Mouse (Mus musculus) kidney, embryonic 16.5 days (tissue): Measurements from ENCODE around the gene Znhit2. TPM values are rescaled to one million over a fixed set of nuclear protein-coding genes. Genes with fewer than 3 reads are reported as not detected.

Experiments
- ATAC-seq: fragments of 200-750 bp; cut with Nextera tagmentation; 2 replicates; pipeline ENCODE4 v1.8.0; 2017; ENCODE audit warnings: moderate TSS enrichment; ENCODE audit not compliant: low FRiP score, low TSS enrichment
- H3K27ac ChIP-seq: fragments of 300-500 bp; sonication (generic); 2 replicates; pipeline ENCODE4 v1.5.1; 2014; ENCODE audit warnings: low read length
- H3K27me3 ChIP-seq: fragments of 300-500 bp; sonication (generic); 2 replicates; pipeline ENCODE4 v1.6.1; 2014; ENCODE audit warnings: low read length, control low read depth, mixed read lengths; ENCODE audit not compliant: insufficient read depth
- H3K36me3 ChIP-seq: fragments of 300-500 bp; sonication (generic); 2 replicates; pipeline ENCODE4 v1.6.1; 2014; ENCODE audit warnings: low read length, control low read depth, mixed read lengths; ENCODE audit not compliant: insufficient read depth
- H3K4me1 ChIP-seq: fragments of 300-500 bp; sonication (generic); 2 replicates; pipeline ENCODE4 v1.6.1; 2014; ENCODE audit warnings: low read length, control low read depth, mixed read lengths; ENCODE audit not compliant: insufficient read depth
- H3K4me2 ChIP-seq: fragments of 300-500 bp; sonication (generic); replicated peaks from 2 replicates; pipeline ENCODE4 v1.6.1; 2014; ENCODE audit warnings: low read depth, low read length
- H3K4me3 ChIP-seq: fragments of 300-500 bp; sonication (generic); 2 replicates; pipeline ENCODE4 v1.5.1; 2014; ENCODE audit warnings: mild to moderate bottlenecking, low read length
- H3K9ac ChIP-seq: fragments of 300-500 bp; sonication (generic); replicated peaks from 2 replicates; pipeline ENCODE4 v1.6.1; 2014; ENCODE audit warnings: low read length
- H3K9me3 ChIP-seq: fragments of 300-500 bp; sonication (generic); 2 replicates; pipeline ENCODE4 v1.6.1; 2016; ENCODE audit warnings: low read length, control low read depth
- WGBS: fragments of 180-500 bp; shearing (Covaris S2); extraction: QIAGEN DNeasy Blood & Tissue Kit; methylation state at CpG from one replicate; pipeline ENCODE4 v1.1.7; 2014; 5-methylcytosine and 5-hydroxymethylcytosine counted together
- polyA plus RNA-seq: library from polyadenylated mRNA; unstranded; fragments of >200 nt; fragmentation: Nextera tagmentation; extraction: Ambion mirVana; gene quantifications from 2 replicates; pipeline ENCODE4 v1.2.1, GENCODE M21; 2015

The Znhit2 gene
- polyA plus RNA-seq, 1 experiment from 2014 or later = 37.7 TPM

DNA sequence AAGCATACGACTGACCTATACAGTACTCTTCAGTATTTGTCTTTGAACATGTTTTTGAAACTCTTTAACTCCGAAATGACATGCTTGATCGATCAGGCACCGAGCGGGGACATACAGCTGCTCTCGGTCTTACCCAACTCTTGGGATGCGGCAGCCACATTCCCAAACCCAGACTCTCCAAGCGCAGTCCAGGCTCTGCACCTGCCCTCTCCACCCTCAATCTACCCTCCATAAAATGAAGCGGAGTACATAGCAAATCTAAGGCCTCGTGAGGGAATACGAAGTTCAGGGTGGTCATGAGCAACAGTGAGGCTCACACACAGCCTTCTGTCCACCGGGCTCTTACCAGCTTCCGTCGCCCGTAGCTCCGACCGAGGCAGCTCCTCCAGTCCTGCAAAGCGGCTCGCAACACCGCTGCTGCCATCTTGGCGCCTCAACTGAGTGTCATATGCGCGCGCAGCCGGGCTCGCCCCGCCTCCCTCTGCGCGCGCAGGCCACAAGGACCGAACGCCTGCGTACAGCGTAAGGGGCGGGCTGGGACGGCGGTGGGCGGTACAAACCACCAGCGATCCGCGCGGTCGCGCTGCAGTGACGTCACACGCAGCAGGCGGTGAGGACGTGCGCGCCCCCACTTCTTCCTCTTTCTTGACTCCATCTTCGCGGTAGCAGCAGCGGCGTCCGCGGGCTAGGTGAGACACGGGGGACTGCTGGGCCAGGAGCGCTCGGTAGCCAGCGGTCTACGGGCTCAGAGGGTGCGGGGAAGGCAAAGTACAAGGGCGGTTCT, 3.5 kb upstream of the Znhit2 start, which contains the start of the genes Mrpl49 and Fau:
Gene Mrpl49 (minus strand): TSS at position 473 of the 784 bp plus-strand sequence.
Gene Fau (plus strand): TSS at position 532 of the 784 bp plus-strand sequence.
- Histone ChIP-seq H3K4me3 (peak within 1 kb of the TSS; percentile 97), H3K4me1 (peaks cover 33% of the 10 kb centered on the region), H3K4me2 (peak within 1 kb of the TSS; percentile 88), H3K36me3 (peaks cover 40% of the 10 kb centered on the region), H3K9ac (peak within 1 kb of the TSS; percentile 91), H3K9me3 (no peaks in the 10 kb centered on the region), H3K27me3 (no peaks in the 10 kb centered on the region), H3K27ac (peak within 1 kb of the TSS; percentile 75)
- under 1% methylated on average over 55 of the region's 63 CpGs for WGBS
- peak; percentile 88 for ATAC-seq

DNA sequence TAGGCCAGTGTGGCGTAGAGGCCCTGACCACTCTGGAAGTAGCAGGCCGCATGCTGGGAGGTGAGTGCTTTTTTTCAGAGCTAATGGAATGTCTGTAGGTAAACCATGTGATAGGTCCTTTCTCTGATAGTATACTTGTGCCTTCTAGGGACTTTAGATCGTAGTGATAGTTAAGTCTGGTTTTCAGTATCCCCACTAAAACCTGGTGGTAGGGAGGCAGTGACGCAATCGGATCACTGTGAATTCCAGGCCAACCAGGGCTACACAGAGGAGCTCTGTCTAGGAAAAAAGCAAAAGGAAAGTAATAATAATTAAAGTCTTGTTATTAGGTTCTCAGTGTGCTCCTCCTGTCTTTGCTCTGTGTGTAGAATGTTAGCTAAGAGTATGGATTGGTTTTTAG, 2.5 kb upstream of the Znhit2 start:
- Histone ChIP-seq H3K4me1 (peaks cover 40% of the 10 kb centered on the region), H3K27me3 (no peaks in the 10 kb centered on the region), H3K4me3 (peak overlapping the region; percentile 97), H3K36me3 (peaks cover 30% of the 10 kb centered on the region), H3K4me2 (peak overlapping the region; percentile 85), H3K9me3 (no peaks in the 10 kb centered on the region), H3K9ac (peak overlapping the region; percentile 88), H3K27ac (0 out of 2 replicates have a peak overlapping the region, but pooled peaks have one; percentile 64)
- ATAC-seq = no peak
- WGBS = 34% methylated on average over 5 of the region's 5 CpGs

GRCm38 (mm10) chr19:6058966-6059365, 2.0 kb upstream of the Znhit2 start:
- peak overlapping the region; percentile 88 for H3K9ac ChIP-seq
- 75% methylated on average over 5 of the region's 5 CpGs for WGBS
- no peak overlapping the region for H3K27ac ChIP-seq

DNA sequence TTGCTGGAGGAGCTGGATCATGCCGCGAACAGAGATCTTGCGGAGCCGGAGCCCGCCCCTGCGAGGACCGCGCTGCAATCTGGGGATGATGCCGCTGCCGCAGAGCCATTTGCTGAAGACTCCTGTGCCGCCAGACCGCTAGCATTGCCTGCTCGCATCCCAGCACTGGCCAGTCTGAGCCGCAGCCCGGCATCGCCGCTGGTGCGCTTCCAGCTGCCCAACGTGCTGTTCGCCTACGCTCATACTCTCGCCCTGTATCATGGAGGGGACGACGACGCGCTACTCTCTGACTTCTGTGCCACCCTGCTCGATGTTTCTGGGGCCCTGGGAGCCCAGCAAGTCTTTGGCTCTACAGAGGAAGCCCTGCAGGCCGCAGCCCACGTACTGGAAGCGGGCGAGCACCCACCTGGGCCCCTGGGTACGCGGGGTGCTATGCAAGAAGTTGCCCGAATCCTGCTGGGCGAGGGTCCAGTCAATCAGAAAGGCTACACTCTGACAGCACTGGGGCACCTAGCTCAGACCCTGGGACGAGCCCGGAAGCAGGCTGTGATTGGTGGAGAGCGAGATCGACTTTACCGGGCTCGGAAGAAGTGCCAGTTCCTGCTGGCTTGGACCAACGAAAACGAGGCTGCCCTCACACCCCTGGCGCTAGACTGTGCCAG, 780 bp downstream of the Znhit2 start:
- Histone ChIP-seq H3K4me1 (peaks cover 35% of the 10 kb centered on the region), H3K9me3 (no peaks in the 10 kb centered on the region), H3K9ac (peak overlapping the region; percentile 97), H3K27ac (peak overlapping the region; percentile 97), H3K4me3 (peak overlapping the region; percentile 94), H3K27me3 (no peaks in the 10 kb centered on the region), H3K36me3 (peaks cover 10% of the 10 kb centered on the region), H3K4me2 (peak overlapping the region; percentile 100)
- peak; percentile 5; the same call in 1 of the 2 replicates for ATAC-seq
- WGBS = under 1% methylated on average over 44 of the region's 44 CpGs

More at GRCm38 (mm10) chr19:6058966-6059365, 2.0 kb upstream of the Znhit2 start:
- Histone ChIP-seq H3K4me1 (peaks cover 40% of the 10 kb centered on the region), H3K9me3 (no peaks in the 10 kb centered on the region), H3K36me3 (peaks cover 25% of the 10 kb centered on the region), H3K27me3 (no peaks in the 10 kb centered on the region), H3K4me3 (peak overlapping the region; percentile 97), H3K4me2 (peak overlapping the region; percentile 85)
- no peak for ATAC-seq

DNA sequence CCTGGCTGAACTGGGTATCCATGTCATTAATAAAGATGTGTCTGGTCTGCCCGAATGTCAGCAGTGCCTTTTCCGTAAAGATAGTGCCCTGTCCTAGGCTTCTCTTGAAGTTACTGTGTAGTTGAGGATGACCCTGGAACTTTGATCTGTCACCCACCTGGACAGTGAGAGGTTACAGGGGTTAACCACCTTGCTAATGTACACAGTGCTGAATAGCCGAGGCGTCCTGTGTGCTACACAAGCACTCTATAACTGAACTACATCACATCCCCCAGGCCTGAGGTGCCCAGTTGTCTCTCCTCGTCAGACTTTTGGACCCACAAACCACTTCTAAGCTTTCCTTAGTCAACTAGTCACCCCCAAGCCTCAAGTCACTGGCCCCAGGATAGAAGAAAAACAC, 1.4 kb downstream of the Znhit2 start:
- Histone ChIP-seq H3K4me2 (peak overlapping the region; percentile 100), H3K9ac (peak overlapping the region; percentile 97), H3K9me3 (no peaks in the 10 kb centered on the region), H3K4me1 (peaks cover 39% of the 10 kb centered on the region), H3K27ac (peak overlapping the region; percentile 97), H3K4me3 (peak overlapping the region; percentile 94), H3K36me3 (peaks cover 10% of the 10 kb centered on the region), H3K27me3 (no peaks in the 10 kb centered on the region)
- ATAC-seq = no peak
- WGBS = 39% methylated on average over 5 of the region's 5 CpGs

GRCm38 (mm10) chr19:6063081-6063480, 2.1 kb downstream of the Znhit2 start:
- Histone ChIP-seq H3K4me3 (no peak overlapping the region), H3K9ac (no peak overlapping the region), H3K4me1 (peaks cover 44% of the 10 kb centered on the region), H3K27ac (no peak overlapping the region), H3K9me3 (no peaks in the 10 kb centered on the region), H3K27me3 (no peaks in the 10 kb centered on the region), H3K36me3 (peaks cover 10% of the 10 kb centered on the region), H3K4me2 (peak overlapping the region; percentile 100)
- WGBS = 86% methylated on average over 6 of the region's 6 CpGs
- ATAC-seq = no peak

DNA sequence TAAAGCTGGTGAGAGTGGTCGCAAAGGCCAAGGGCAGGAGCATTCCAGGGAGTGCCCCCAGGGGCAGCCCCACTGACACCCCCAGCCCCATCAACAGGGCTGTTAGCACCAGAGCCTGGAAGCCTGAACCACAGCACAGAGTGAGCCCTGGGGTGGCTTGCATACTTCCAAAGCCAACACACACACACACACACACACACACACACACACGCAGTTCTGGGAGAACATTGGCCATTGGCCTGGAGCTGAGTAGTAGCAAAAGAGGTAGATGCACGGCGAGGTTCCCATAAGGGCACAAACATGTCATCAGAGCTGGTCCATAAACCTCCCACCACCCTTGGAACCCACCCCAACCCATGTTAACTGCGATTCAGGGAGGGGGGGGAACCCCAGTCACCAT, 5.6 kb downstream of the Znhit2 start:
- peak overlapping the region; percentile 69; the same call in 1 of the 2 replicates for H3K27ac ChIP-seq
- 40% methylated on average over 5 of the region's 5 CpGs for WGBS
- no peak for ATAC-seq
- H3K36me3 ChIP-seq = peaks cover 27% of the 10 kb centered on the region
- H3K4me1 ChIP-seq = peaks cover 37% of the 10 kb centered on the region
- H3K9me3 ChIP-seq = no peaks in the 10 kb centered on the region
- H3K9ac ChIP-seq = peak overlapping the region; percentile 66
- H3K27me3 ChIP-seq = no peaks in the 10 kb centered on the region
- H3K4me3 ChIP-seq = peak overlapping the region; percentile 56
- H3K4me2 ChIP-seq = peak overlapping the region; percentile 89

DNA sequence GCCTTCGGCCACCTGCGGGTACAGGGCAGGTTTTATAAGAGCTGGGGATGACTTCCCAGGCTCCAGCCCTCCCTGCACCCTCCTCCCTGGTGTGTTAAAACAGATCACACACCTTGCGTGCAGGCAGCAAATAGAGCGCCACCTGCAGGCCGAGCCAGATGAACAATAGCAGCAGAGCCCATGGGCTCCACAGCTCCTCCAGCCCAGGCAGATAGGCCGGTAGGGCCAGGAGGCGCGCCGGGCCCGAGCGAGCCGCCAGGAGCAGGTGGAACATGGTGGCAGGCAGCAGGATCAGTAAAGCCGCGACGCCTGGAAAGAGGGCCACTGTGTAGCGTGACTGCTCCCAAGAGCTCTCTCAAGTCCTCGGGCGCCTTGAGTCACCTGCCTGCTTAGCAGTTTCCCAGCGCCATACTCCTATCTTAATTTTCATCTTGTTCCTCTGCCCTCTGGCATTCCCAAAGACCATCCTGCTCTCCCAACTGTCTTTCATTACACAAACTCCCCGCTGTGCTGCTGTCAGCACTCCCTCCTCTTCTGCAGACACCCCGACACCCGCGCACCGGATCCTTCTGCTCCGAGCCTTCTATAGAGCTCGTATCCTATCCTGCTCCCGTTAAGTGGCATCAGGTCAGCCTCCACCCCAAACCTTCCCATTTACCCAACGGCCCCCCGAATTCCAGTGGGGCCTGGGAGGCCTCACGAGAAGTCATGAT, 6.2 kb downstream of the Znhit2 start:
- Histone ChIP-seq H3K9me3 (no peaks in the 10 kb centered on the region), H3K27ac (peak overlapping the region; percentile 69), H3K27me3 (no peaks in the 10 kb centered on the region), H3K4me1 (peaks cover 33% of the 10 kb centered on the region), H3K9ac (peak overlapping the region; percentile 66), H3K4me3 (peak overlapping the region; percentile 56), H3K4me2 (peak overlapping the region; percentile 89), H3K36me3 (peaks cover 27% of the 10 kb centered on the region)
- ATAC-seq = peak; percentile 52
- whole genome bisulfite sequencing = under 1% methylated on average over 30 of the region's 30 CpGs

- H3K9ac ChIP-seq = peak within 1 kb of the TSS; percentile 66
- H3K4me1 ChIP-seq = peaks cover 25% of the 10 kb centered on the region
- 7% methylated on average over 33 of the region's 33 CpGs for WGBS
- H3K4me2 ChIP-seq = peak within 1 kb of the TSS; percentile 89
- peak within 1 kb of the TSS; percentile 78 for H3K27ac ChIP-seq
- peak within 1 kb of the TSS; percentile 56 for H3K4me3 ChIP-seq
- ATAC-seq = peak; percentile 95
- H3K9me3 ChIP-seq = no peaks in the 10 kb centered on the region
- H3K27me3 ChIP-seq = no peaks in the 10 kb centered on the region
- peaks cover 27% of the 10 kb centered on the region for H3K36me3 ChIP-seq
Observed at GRCm38 (mm10) chr19:6067724-6068415, 6.9 kb downstream of the Znhit2 start, which contains the start of gene Tm7sf2. Tm7sf2 (minus strand) TSS chr19:6068373.
